Mouse (Mus musculus) stomach, postnatal 0 days (tissue): ENCODE data around the gene Cdc42ep5. TPM values are rescaled to one million over a fixed set of nuclear protein-coding genes. Genes with fewer than 3 reads are reported as not detected.

ENCODE experiments used
- ATAC-seq: fragments of 200-750 bp; cut with Nextera tagmentation; 2 replicates; pipeline ENCODE4 v1.8.0; 2017; ENCODE audit not compliant: low FRiP score, low TSS enrichment
- DNase-seq: peaks from one replicate; pipeline ENCODE4 v3.0.0-alpha.2; 2016; ENCODE audit warnings: low spot score
- H3K27ac ChIP-seq: fragments of 300-500 bp; sonication (generic); replicated peaks from 2 replicates; pipeline ENCODE4 v1.5.1; 2014; ENCODE audit warnings: mild to moderate bottlenecking, control low read depth
- H3K27me3 ChIP-seq: fragments of 300-500 bp; sonication (generic); 2 replicates; pipeline ENCODE4 v1.6.1; 2014; ENCODE audit warnings: low read length; ENCODE audit not compliant: control insufficient read depth, insufficient read depth
- H3K36me3 ChIP-seq: fragments of 300-500 bp; sonication (generic); 2 replicates; pipeline ENCODE4 v1.6.1; 2014; ENCODE audit warnings: low read length, mixed read lengths; ENCODE audit not compliant: control insufficient read depth, insufficient read depth
- H3K4me1 ChIP-seq: fragments of 300-500 bp; sonication (generic); replicated peaks from 2 replicates; pipeline ENCODE4 v1.6.1; 2014; ENCODE audit warnings: antibody characterized with exemption; ENCODE audit not compliant: control insufficient read depth, insufficient read depth
- H3K4me2 ChIP-seq: fragments of 300-500 bp; sonication (generic); replicated peaks from 2 replicates; pipeline ENCODE4 v1.6.1; 2014; ENCODE audit warnings: low read depth, mild to moderate bottlenecking, control low read depth, moderate library complexity
- H3K4me3 ChIP-seq: fragments of 300-500 bp; sonication (generic); 2 replicates; pipeline ENCODE4 v1.5.1; 2014; ENCODE audit warnings: low read depth, low read length, control low read depth
- H3K9ac ChIP-seq: fragments of 300-500 bp; sonication (generic); 2 replicates; pipeline ENCODE4 v1.6.1; 2014; ENCODE audit warnings: mild to moderate bottlenecking, low read length, control low read depth, mixed read lengths
- H3K9me3 ChIP-seq: fragments of 300-500 bp; sonication (generic); 2 replicates; pipeline ENCODE4 v1.6.1; 2016; ENCODE audit warnings: low read length; ENCODE audit not compliant: control insufficient read depth
- CTCF ChIP-seq: IDR thresholded peaks from 2 replicates; pipeline ENCODE4 v1.5.1; 2016; ENCODE audit warnings: antibody characterized with exemption, low read depth, mild to moderate bottlenecking, moderate library complexity
- EP300 ChIP-seq: optimal IDR thresholded peaks from 2 replicates; pipeline ENCODE3; 2016; ENCODE audit warnings: antibody characterized with exemption
- WGBS: fragments of 180-500 bp; shearing (Covaris S2); extraction: QIAGEN DNeasy Blood & Tissue Kit; methylation state at CpG from one replicate; pipeline ENCODE4 v1.1.7; 2014; 5-methylcytosine and 5-hydroxymethylcytosine counted together
- polyA plus RNA-seq: library from polyadenylated mRNA; unstranded; fragments of >200 nt; fragmentation: Nextera tagmentation; extraction: Ambion mirVana; gene quantifications from 2 replicates; pipeline ENCODE4 v1.2.1, GENCODE M21; 2015

Gene Cdc42ep5
- polyA plus RNA-seq, 1 experiment from 2014 or later, result 121 TPM

DNA sequence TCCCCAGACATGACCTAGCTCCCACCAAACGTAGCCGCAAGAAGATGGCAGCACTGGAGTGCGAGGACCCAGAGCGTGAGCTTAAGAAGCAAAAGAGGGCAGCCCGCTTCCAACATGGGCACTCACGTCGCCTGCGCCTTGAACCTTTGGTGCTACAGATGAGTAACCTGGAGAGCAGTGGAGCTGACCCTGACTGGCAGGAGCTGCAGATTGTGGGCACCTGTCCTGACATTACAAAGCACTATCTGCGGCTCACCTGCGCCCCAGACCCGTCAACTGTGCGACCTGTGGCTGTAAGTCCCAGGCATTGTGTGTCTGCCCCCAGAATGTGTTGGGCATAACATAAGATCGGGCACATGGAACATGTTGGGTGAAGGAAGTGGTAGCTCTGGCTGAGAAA is 20.6 kb downstream of the Cdc42ep5 start:
- no peak overlapping the region for H3K27ac ChIP-seq
- H3K4me2 ChIP-seq, result no peak overlapping the region
- H3K4me3 ChIP-seq, result no peak overlapping the region
- ATAC-seq, result no peak
- no peak for DNase-seq
- peaks cover 72% of the 10 kb centered on the region for H3K36me3 ChIP-seq
- peaks cover 3% of the 10 kb centered on the region; the same call in 1 of the 2 replicates for H3K4me1 ChIP-seq
- no peak overlapping the region for H3K9ac ChIP-seq
- WGBS, result 93% methylated on average over 13 of the region's 13 CpGs
- H3K9me3 ChIP-seq, result no peaks in the 10 kb centered on the region
- no peaks in the 10 kb centered on the region for H3K27me3 ChIP-seq
- no peak for TF ChIP-seq EP300
- TF ChIP-seq CTCF, result no peak

DNA sequence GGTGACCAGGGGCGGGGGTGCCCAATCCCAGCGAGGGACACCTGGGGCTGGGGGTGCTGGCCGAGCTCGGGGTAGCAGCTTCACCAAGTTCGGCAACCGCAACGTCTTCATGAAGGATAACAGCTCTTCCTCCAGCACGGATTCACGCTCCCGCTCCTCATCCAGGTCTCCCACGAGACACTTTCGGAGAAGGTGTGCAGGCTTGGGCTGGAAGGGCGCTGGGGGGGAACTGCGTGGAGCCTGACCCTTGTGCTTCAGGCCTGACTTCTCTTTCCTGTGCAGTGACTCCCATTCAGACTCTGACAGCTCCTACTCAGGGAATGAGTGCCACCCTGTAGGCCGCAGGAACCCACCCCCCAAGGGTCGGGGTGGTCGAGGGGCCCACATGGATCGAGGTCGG is 21.2 kb downstream of the Cdc42ep5 start:
- Histone ChIP-seq H3K4me3 (no peak overlapping the region), H3K9me3 (no peaks in the 10 kb centered on the region), H3K27me3 (no peaks in the 10 kb centered on the region), H3K4me1 (peaks cover 1% of the 10 kb centered on the region; the same call in 1 of the 2 replicates), H3K27ac (no peak overlapping the region), H3K9ac (no peak overlapping the region), H3K4me2 (no peak overlapping the region), H3K36me3 (peaks cover 72% of the 10 kb centered on the region)
- TF ChIP-seq CTCF, result no peak
- no peak for TF ChIP-seq EP300
- 95% methylated on average over 19 of the region's 19 CpGs for WGBS
- ATAC-seq (no peak), DNase-seq (no peak)

DNA sequence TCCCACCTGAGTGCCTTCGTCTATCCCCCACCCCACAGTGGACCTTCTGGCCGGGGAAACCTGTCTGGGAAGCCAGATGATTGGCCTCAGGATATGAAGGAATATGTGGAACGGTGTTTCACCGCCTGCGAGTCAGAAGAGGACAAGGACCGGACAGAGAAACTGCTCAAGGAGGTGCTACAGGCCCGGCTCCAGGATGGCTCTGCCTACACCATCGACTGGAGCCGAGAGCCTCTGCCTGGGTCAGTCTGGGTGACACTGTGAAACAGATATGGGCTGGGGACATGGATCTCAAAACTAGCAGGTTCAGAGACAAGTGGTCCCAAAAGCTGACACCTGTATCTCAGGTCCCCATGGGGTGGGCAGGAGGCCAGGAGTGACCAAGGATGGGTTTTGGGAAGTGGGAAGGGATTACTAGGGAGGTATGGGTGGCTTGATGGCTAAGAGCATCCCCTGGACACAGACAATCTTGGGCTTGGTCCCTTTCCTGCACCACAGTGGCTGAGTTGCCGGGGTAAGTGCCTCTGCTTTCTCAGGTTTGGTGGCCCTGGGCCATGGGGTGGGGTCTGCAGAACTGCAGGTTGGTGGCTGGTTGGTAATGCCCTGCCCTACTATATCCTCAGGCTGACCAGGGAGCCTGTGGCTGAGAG is 21.7 kb downstream of the Cdc42ep5 start:
- Histone ChIP-seq H3K27ac (no peak overlapping the region), H3K4me1 (peaks cover 4% of the 10 kb centered on the region), H3K9me3 (no peaks in the 10 kb centered on the region), H3K4me3 (no peak overlapping the region), H3K36me3 (peaks cover 72% of the 10 kb centered on the region), H3K9ac (no peak overlapping the region), H3K27me3 (no peaks in the 10 kb centered on the region), H3K4me2 (no peak overlapping the region)
- WGBS, result 94% methylated on average over 10 of the region's 10 CpGs
- peak; percentile 13 for DNase-seq
- no peak for ATAC-seq
- no peak for TF ChIP-seq CTCF
- no peak for TF ChIP-seq EP300

DNA sequence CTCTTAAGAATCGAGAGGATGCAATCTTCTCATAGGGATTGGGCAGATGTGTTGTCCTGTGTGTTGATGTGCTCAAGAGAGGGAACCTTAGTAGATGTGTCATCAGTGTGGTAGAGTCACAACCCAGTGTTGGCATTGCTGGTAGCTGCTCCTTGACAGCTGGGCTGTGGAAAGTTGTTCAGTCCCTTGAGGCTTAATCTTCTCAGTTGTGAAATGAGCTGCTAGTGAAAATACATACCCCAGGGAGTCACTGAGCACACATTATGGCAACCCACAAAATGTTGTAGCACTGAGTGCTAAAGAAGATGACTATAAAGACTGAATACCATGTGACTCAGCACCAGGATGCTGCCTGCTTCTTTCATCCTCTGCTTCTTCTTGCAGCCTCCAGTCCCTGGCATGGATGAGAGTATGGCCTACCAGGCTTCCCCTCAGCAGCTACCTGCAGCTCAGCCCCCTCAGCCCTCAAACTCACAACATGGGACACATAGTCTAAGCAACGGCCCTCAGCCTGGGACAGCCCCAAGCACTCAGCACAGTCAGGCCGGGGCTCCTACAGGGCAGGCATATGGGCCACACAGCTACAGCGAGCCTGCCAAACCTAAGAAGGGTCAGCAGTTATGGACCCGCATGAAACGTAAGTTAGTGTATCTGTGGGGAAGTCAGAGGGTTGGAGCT is 22.9 kb downstream of the Cdc42ep5 start:
- Histone ChIP-seq H3K9ac (no peak overlapping the region), H3K36me3 (peaks cover 66% of the 10 kb centered on the region), H3K9me3 (no peaks in the 10 kb centered on the region), H3K4me1 (peaks cover 4% of the 10 kb centered on the region), H3K4me2 (no peak overlapping the region), H3K4me3 (no peak overlapping the region), H3K27ac (no peak overlapping the region), H3K27me3 (no peaks in the 10 kb centered on the region)
- WGBS, result 90% methylated on average over 6 of the region's 6 CpGs
- no peak for TF ChIP-seq CTCF
- no peak for TF ChIP-seq EP300
- ATAC-seq (no peak), DNase-seq (peak; percentile 9)

DNA sequence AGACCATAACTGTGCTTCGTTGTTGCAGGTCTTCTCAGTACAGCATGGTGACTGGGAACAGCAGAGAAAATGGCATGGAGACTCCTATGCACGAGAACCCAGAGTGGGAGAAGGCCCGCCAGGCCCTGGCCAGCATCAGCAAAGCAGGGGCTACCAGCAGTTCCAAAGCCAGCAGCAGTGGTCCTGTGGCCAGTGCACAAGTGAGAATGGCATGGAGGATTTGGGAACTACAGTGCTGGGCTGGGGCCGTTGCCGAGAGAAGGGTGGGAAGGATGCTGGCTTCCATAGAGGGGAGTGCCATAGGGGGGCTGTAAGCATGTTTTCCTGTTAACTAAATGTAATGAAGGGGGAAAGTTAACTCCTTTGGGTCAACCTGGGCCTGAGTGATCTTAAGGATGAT is 25.3 kb downstream of the Cdc42ep5 start:
- Histone ChIP-seq H3K4me3 (no peak overlapping the region), H3K27me3 (no peaks in the 10 kb centered on the region), H3K4me1 (peaks cover 4% of the 10 kb centered on the region), H3K9me3 (no peaks in the 10 kb centered on the region), H3K4me2 (no peak overlapping the region), H3K27ac (no peak overlapping the region), H3K9ac (no peak overlapping the region), H3K36me3 (peaks cover 47% of the 10 kb centered on the region)
- ATAC-seq (no peak), DNase-seq (peak; percentile 8)
- TF ChIP-seq CTCF, result no peak
- TF ChIP-seq EP300, result no peak
- WGBS, result 93% methylated on average over 5 of the region's 5 CpGs

DNA sequence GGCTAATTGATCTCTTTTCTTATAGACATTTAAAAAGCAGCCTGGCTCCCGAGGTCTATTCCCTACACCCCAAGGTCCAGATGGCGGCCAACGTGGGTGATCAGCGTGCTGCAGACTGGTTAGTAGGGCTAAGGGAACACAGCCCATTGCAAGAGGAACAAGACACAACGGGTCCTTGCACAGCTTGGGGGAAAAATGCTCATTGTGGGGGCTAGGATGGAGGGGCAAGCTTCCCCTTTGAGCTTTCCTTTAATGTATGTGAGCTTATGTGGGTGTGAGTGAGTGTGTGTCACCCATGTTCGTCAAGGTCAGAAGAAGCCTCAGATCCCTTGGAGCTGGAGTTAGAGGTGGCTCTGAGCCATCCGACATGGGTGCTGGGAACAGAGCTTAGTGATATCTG is 26.0 kb downstream of the Cdc42ep5 start:
- DNase-seq (peak; percentile 11), ATAC-seq (no peak)
- H3K4me1 ChIP-seq, result peaks cover 4% of the 10 kb centered on the region
- H3K9me3 ChIP-seq, result no peaks in the 10 kb centered on the region
- WGBS, result 91% methylated on average over 7 of the region's 7 CpGs
- no peaks in the 10 kb centered on the region for H3K27me3 ChIP-seq
- no peak overlapping the region for H3K4me2 ChIP-seq
- no peak for TF ChIP-seq EP300
- TF ChIP-seq CTCF, result no peak
- no peak overlapping the region for H3K9ac ChIP-seq
- H3K36me3 ChIP-seq, result peaks cover 43% of the 10 kb centered on the region
- no peak overlapping the region for H3K4me3 ChIP-seq
- no peak overlapping the region for H3K27ac ChIP-seq
